Mouse (Mus musculus) cortical plate, adult 2 months (tissue): ENCODE results near the gene Itk. TPM values are rescaled to one million over a fixed set of nuclear protein-coding genes. Genes with fewer than 3 reads are reported as not detected.

Experiments
- H3K27ac ChIP-seq: fragments of 200-500 bp; 2 replicates; pipeline ENCODE4 v1.5.1; 2012; ENCODE audit warnings: low read length, control low read depth, inconsistent platforms; ENCODE audit not compliant: insufficient read depth
- H3K4me1 ChIP-seq: fragments of 200-500 bp; 2 replicates; pipeline ENCODE4 v1.6.1; 2011; ENCODE audit warnings: low read length; ENCODE audit not compliant: control insufficient read depth, insufficient read depth
- H3K4me3 ChIP-seq: fragments of 200-500 bp; 2 replicates; pipeline ENCODE4 v1.5.1; 2011; ENCODE audit warnings: mild to moderate bottlenecking, low read length, control low read depth; ENCODE audit not compliant: insufficient read depth
- CTCF ChIP-seq: fragments of 200-500 bp; IDR thresholded peaks from 2 replicates; pipeline ENCODE4 v1.5.1; 2011; ENCODE audit warnings: mild to moderate bottlenecking, control low read depth, low read length; ENCODE audit not compliant: insufficient read depth; ENCODE audit errors: extremely low read depth
- POLR2A ChIP-seq: fragments of 200-500 bp; IDR thresholded peaks from 2 replicates; pipeline ENCODE4 v1.6.1; 2011; ENCODE audit warnings: mild to moderate bottlenecking, low read length, control low read depth; ENCODE audit not compliant: insufficient read depth; ENCODE audit errors: extremely low read depth
- polyA plus RNA-seq: library from polyadenylated mRNA; depleted of rRNA; stranded (reverse); fragments of >200 nt; gene quantifications from 2 replicates; pipeline ENCODE4 v1.2.3, GENCODE M21; 2012; rRNA removed

Gene Itk
- polyA plus RNA-seq, 1 experiment: 0.23 TPM

- Histone ChIP-seq H3K4me3 (no peak overlapping the region), H3K4me1 (peaks cover 7% of the 10 kb centered on the region), H3K27ac (no peak overlapping the region)
- TF ChIP-seq CTCF (no peak), POLR2A (no peak)
Measured at GRCm38 (mm10) chr11:46286803-46287202, 102.5 kb downstream of the Itk start.

- Histone ChIP-seq H3K27ac (no peak overlapping the region), H3K4me1 (peaks cover 5% of the 10 kb centered on the region; the same call in 1 of the 2 replicates), H3K4me3 (no peak overlapping the region)
- no peak for TF ChIP-seq CTCF
- no peak for TF ChIP-seq POLR2A
Measured at GRCm38 (mm10) chr11:46283800-46284199, 105.5 kb downstream of the Itk start.

- H3K27ac ChIP-seq: no peak overlapping the region
- no peak overlapping the region for H3K4me3 ChIP-seq
- TF ChIP-seq POLR2A (no peak), CTCF (no peak)
- peaks cover 5% of the 10 kb centered on the region; the same call in 1 of the 2 replicates for H3K4me1 ChIP-seq
Measured at GRCm38 (mm10) chr11:46282612-46283011, 106.7 kb downstream of the Itk start.

- Histone ChIP-seq H3K4me3 (no peak overlapping the region), H3K4me1 (0 out of 2 replicates have a peak, but pooled peaks cover 3% of the 10 kb centered on the region), H3K27ac (no peak overlapping the region)
- no peak for TF ChIP-seq CTCF
- no peak for TF ChIP-seq POLR2A
Measured at GRCm38 (mm10) chr11:46278709-46279108, 110.6 kb downstream of the Itk start.

- Histone ChIP-seq H3K4me1 (0 out of 2 replicates have a peak, but pooled peaks cover 3% of the 10 kb centered on the region), H3K27ac (no peak overlapping the region), H3K4me3 (no peak overlapping the region)
- TF ChIP-seq CTCF (no peak), POLR2A (no peak)
Measured at GRCm38 (mm10) chr11:46278140-46278539, 111.2 kb downstream of the Itk start.

- H3K27ac ChIP-seq: no peak overlapping the region
- TF ChIP-seq CTCF (peak; percentile 50), POLR2A (no peak)
- no peaks in the 10 kb centered on the region for H3K4me1 ChIP-seq
- H3K4me3 ChIP-seq: no peak overlapping the region
Measured at GRCm38 (mm10) chr11:46276778-46277177, 112.5 kb downstream of the Itk start.

- TF ChIP-seq CTCF (no peak), POLR2A (no peak)
- H3K27ac ChIP-seq: no peak overlapping the region
- H3K4me1 ChIP-seq: no peaks in the 10 kb centered on the region
- H3K4me3 ChIP-seq: no peak overlapping the region
Measured at GRCm38 (mm10) chr11:46276168-46276567, 113.1 kb downstream of the Itk start.

- peak; percentile 76 for TF ChIP-seq CTCF
- no peak for TF ChIP-seq POLR2A
- Histone ChIP-seq H3K27ac (no peak overlapping the region), H3K4me3 (no peak overlapping the region), H3K4me1 (no peaks in the 10 kb centered on the region)
Measured at GRCm38 (mm10) chr11:46275302-46275701, 114.0 kb downstream of the Itk start.

Other genes starting within 250 kb of the Itk start
- 4.0 and 4.9 TPM in 2 replicates for gene Nipal4, start 223.0 kb downstream of the Itk start, polyA plus RNA-seq
- 0.61 and 0.96 TPM in 2 replicates for gene Fndc9, start 154.0 kb downstream of the Itk start, polyA plus RNA-seq
- 273 and 275 TPM in 2 replicates for gene Cyfip2, start 76.7 kb downstream of the Itk start, polyA plus RNA-seq
- gene Fam71b, start 7.0 kb upstream of the Itk start, polyA plus RNA-seq: not detected in 2 replicates
- 29.4 and 32.8 TPM in 2 replicates for gene Med7, start 47.4 kb upstream of the Itk start, polyA plus RNA-seq
- gene Havcr2, start 65.4 kb upstream of the Itk start, polyA plus RNA-seq: 1.5 and 1.6 TPM in 2 replicates
- not detected in 2 replicates for gene Gm12169, start 134.7 kb upstream of the Itk start, polyA plus RNA-seq
- not detected in 2 replicates for gene BC053393, start 182.0 kb upstream of the Itk start, polyA plus RNA-seq
- not detected in 2 replicates for gene Dppa1, start 239.7 kb upstream of the Itk start, polyA plus RNA-seq